Mouse (Mus musculus): ENCODE data around the gene Pkhd1.

GRCm38 (mm10) chr1:20478695-20479094 lies 139.2 kb downstream of the Pkhd1 start:
- TF ChIP-seq CTCF (IDR thresholded peaks at IDR 0.05; ENCODE audit: low read depth) (no peak), EP300 (IDR thresholded peaks at IDR 0.05; ENCODE audit: low read depth) (no peak)
